Mouse (Mus musculus): Measurements from ENCODE around the gene Ten1.

- no peak for TF ChIP-seq POLR2A (IDR thresholded peaks at IDR 0.05; ENCODE audit: insufficient read depth, low read length)
- peak; percentile 96 for TF ChIP-seq CTCF (IDR thresholded peaks at IDR 0.05; ENCODE audit: low read depth, low read length)
- 0 out of 2 replicates have a peak, but pooled peaks have one; percentile 25 for TF ChIP-seq EP300 (IDR thresholded peaks at IDR 0.05; ENCODE audit: insufficient read depth, low read depth, low read length)
These were observed 27.8 kb downstream of the Ten1 start for GRCm38 (mm10) chr11:116226414-116226813.
